Mouse (Mus musculus) CH12.LX (cell line): Measurements from ENCODE around the gene Lpo. TPM values are rescaled to one million over a fixed set of nuclear protein-coding genes. Genes with fewer than 3 reads are reported as not detected.

Source experiments
- DNase-seq: peaks from one replicate; pipeline ENCODE4 v3.0.0-alpha.2; 2013; ENCODE audit errors: extremely low read depth
- H3K27ac ChIP-seq: 2 replicates; pipeline ENCODE4 v1.5.1; 2012; ENCODE audit warnings: low read depth, mild to moderate bottlenecking, control low read depth, moderate library complexity; ENCODE audit not compliant: insufficient read depth
- H3K27me3 ChIP-seq: replicated peaks from 2 replicates; pipeline ENCODE3; 2012; ENCODE audit warnings: inconsistent platforms
- H3K36me3 ChIP-seq, 2 experiments: replicated peaks in 1 of 2; 2 replicates each; pipeline versions ENCODE3 to v1.6.1; 2012; ENCODE audit warnings: inconsistent platforms in 1 of 2, low read length in 1 of 2, mild to moderate bottlenecking in 1 of 2, mixed read lengths in 1 of 2, moderate library complexity in 1 of 2; ENCODE audit not compliant: control insufficient read depth in 1 of 2, insufficient read depth in 1 of 2
- H3K4me1 ChIP-seq, 2 experiments: 2 replicates each; pipeline ENCODE4 v1.6.1; 2012; ENCODE audit warnings: inconsistent platforms in 1 of 2, moderate library complexity in 1 of 2; ENCODE audit not compliant: insufficient read depth in 2 of 2, control insufficient read depth in 1 of 2
- H3K4me2 ChIP-seq: 2 replicates; pipeline ENCODE4 v1.6.1; 2012; ENCODE audit warnings: low read depth, mild to moderate bottlenecking, control low read depth; ENCODE audit not compliant: poor library complexity, insufficient read depth, severe bottlenecking
- H3K4me3 ChIP-seq, 3 experiments: fragments of 150-350 bp in 1 of 3; sonication (generic) in 1 of 3; replicated peaks in 1 of 3; 2 replicates each; pipeline versions ENCODE3 to v1.5.1; 2011 to 2012; ENCODE audit warnings: low read depth in 2 of 3, low read length in 2 of 3, mild to moderate bottlenecking in 2 of 3, moderate library complexity in 2 of 3, control low read depth in 1 of 3, improper control_type of control experiment in 1 of 3, inconsistent platforms in 1 of 3, mixed read lengths in 1 of 3; ENCODE audit not compliant: poor library complexity in 1 of 3
- H3K79me2 ChIP-seq: replicated peaks from 2 replicates; pipeline ENCODE4 v1.6.1; 2012; ENCODE audit warnings: mild to moderate bottlenecking, moderate library complexity; ENCODE audit not compliant: control insufficient read depth, poor library complexity, insufficient read depth, severe bottlenecking; ENCODE audit errors: extremely low read depth
- H3K9ac ChIP-seq: 2 replicates; pipeline ENCODE4 v1.6.1; 2012; ENCODE audit warnings: low read depth, mild to moderate bottlenecking, control low read depth, moderate library complexity; ENCODE audit not compliant: insufficient read depth
- H3K9me3 ChIP-seq: replicated peaks from 2 replicates; pipeline ENCODE3; 2012; ENCODE audit warnings: low read length, inconsistent platforms, mixed read lengths
- BHLHE40 ChIP-seq: IDR thresholded peaks from 2 replicates; pipeline ENCODE4 v1.6.1; 2011; ENCODE audit warnings: mild to moderate bottlenecking, low read depth, low read length, improper control_type of control experiment
- ELF1 ChIP-seq: IDR thresholded peaks from 2 replicates; pipeline ENCODE4 v1.6.1; 2014; ENCODE audit warnings: low read depth, mild to moderate bottlenecking, inconsistent platforms, low read length, improper control_type of control experiment
- EP300 ChIP-seq: IDR thresholded peaks from 2 replicates; pipeline ENCODE4 v1.6.1; 2011; ENCODE audit warnings: low read length, improper control_type of control experiment
- ETS1 ChIP-seq: conservative IDR thresholded peaks from 2 replicates; pipeline ENCODE4 v1.6.1; 2012; ENCODE audit warnings: low read depth, mild to moderate bottlenecking, inconsistent platforms, low read length, improper control_type of control experiment, moderate library complexity
- GABPA ChIP-seq: IDR thresholded peaks from 2 replicates; pipeline ENCODE4 v1.6.1; 2012; ENCODE audit warnings: low read depth, low read length, improper control_type of control experiment, inconsistent platforms; ENCODE audit not compliant: insufficient replicate concordance
- HCFC1 ChIP-seq: IDR thresholded peaks from 2 replicates; pipeline ENCODE4 v1.6.1; 2012; ENCODE audit warnings: low read depth, mild to moderate bottlenecking, inconsistent platforms, low read length, improper control_type of control experiment
- IRF4 ChIP-seq: IDR thresholded peaks from 2 replicates; pipeline ENCODE4 v1.6.1; 2014; ENCODE audit warnings: low read depth, mild to moderate bottlenecking, inconsistent platforms, low read length, improper control_type of control experiment
- JUN ChIP-seq: IDR thresholded peaks from 2 replicates; pipeline ENCODE4 v1.6.1; 2011; ENCODE audit warnings: low read depth, mild to moderate bottlenecking, low read length, improper control_type of control experiment, moderate library complexity; ENCODE audit not compliant: insufficient read depth
- NELFE ChIP-seq: IDR thresholded peaks from 2 replicates; pipeline ENCODE4 v1.6.1; 2011; ENCODE audit warnings: low read depth, low read length, improper control_type of control experiment
- POLR2AphosphoS2 ChIP-seq: IDR thresholded peaks from 2 replicates; pipeline ENCODE4 v1.6.1; 2011; ENCODE audit warnings: low read depth, low read length, improper control_type of control experiment
- RAD21 ChIP-seq: IDR thresholded peaks from 2 replicates; pipeline ENCODE4 v1.6.1; 2011; ENCODE audit warnings: low read depth, mild to moderate bottlenecking, low read length, improper control_type of control experiment, moderate library complexity
- RCOR1 ChIP-seq: conservative IDR thresholded peaks from 2 replicates; pipeline ENCODE4 v1.6.1; 2012; ENCODE audit warnings: low read depth, mild to moderate bottlenecking, inconsistent platforms, low read length, improper control_type of control experiment
- SMC3 ChIP-seq: IDR thresholded peaks from 2 replicates; pipeline ENCODE4 v1.6.1; 2011; ENCODE audit warnings: low read depth, low read length, improper control_type of control experiment
- TBP ChIP-seq: conservative IDR thresholded peaks from 2 replicates; pipeline ENCODE4 v1.6.1; 2011; ENCODE audit warnings: low read depth, low read length, improper control_type of control experiment
- ZMIZ1 ChIP-seq: IDR thresholded peaks from 2 replicates; pipeline ENCODE4 v1.6.1; 2012; ENCODE audit warnings: low read depth, mild to moderate bottlenecking, inconsistent platforms, low read length, improper control_type of control experiment
- dilution Hi-C: fragments of 300-500 bp; cut with MboI; formaldehyde crosslinking; loops from 2 replicates; pipeline ENCODE4 v1.14.3; 2020; ENCODE audit warnings: low sequenced_read_pairs; ENCODE audit not compliant: extremely low pct_unique_long_range_greater_than_20kb, extremely low pct_ligation_motif_present
- in situ Hi-C: fragments of 300-500 bp; cut with MboI; formaldehyde crosslinking; loops from 3 replicates; pipeline ENCODE4 v1.14.3; 2019; ENCODE audit warnings: low sequenced_read_pairs, low pct_ligation_motif_present, low pct_unique_long_range_greater_than_20kb, mixed read lengths
- polyA plus RNA-seq: library from polyadenylated mRNA; unstranded; fragments of >175 nt; gene quantifications from 2 replicates; pipeline ENCODE4 v1.2.1, GENCODE M21; 2012; ENCODE audit warnings: low read depth; ENCODE audit not compliant: insufficient read length
- total RNA-seq, 2 experiments: library from RNA; depleted of rRNA; stranded (reverse); fragments of 300-350 nt in 1 of 2; fragments of >200 nt in 1 of 2; gene quantifications; 2 replicates each; pipeline ENCODE4 v1.2.3; 2012 to 2014

The Lpo gene
- total and polyA plus RNA-seq, 3 experiments: not detected

DNA sequence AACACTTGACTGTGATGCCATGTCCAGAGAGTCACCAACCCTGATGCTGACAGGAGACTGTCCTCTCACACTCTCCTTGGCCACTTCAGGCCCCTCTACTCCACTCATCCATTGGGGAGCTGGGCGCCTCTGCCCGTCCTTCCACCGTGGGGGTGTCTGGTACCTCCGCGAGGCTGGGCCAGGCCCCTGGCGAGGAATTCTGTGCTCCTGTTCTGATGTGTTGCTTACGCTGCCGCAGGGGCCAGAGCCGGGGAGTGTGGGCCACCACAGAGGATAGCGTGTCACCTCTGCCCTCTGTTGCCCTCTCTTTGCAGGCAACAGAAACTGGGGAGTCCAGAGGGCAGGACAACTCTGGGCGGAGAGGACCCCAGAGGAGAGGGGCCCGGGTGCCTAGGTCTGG, 49.2 kb downstream of the Lpo start:
- no peak overlapping the region for H3K4me2 ChIP-seq

DNA sequence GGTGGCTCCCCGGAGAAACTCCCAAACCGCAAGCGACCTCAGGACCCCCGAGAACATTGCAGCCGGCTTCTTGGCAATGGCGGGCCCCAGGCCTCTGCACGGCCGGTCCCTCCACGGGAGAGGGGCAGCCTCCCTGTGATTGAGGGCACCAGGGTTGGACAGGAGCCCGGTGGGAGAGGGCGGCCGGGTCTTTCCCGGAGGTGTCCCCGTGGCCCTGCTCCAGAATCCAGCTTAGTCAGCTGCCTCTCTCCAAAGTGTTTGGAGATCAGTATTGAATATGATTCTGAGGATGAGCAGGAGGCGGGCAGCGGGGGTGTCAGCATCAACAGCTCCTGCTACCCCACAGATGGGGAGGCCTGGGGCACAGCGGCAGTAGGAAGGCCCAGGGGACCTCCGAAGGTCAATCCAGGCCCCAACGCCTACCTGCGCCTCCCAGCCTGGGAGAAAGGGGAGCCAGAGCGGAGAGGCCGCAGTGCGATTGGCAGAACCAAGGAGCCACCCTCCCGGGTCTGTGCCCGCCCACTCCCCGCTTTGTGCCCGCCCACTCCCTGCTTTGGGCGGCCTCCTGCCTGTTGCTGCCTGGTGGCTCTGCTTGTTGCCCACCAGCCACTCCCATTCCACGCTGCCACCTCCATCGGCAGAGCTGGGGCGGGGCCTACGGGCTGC, 49.9 kb downstream of the Lpo start:
- Histone ChIP-seq H3K27me3 (no peaks in the 10 kb centered on the region), H3K4me1 (no peaks in the 10 kb centered on the region), H3K27ac (no peak overlapping the region), H3K4me3 (no peak overlapping the region), H3K79me2 (no peaks in the 10 kb centered on the region), H3K36me3 (peaks cover 89 to 98% of the 10 kb centered on the region in 2 experiments), H3K4me2 (no peak overlapping the region), H3K9ac (no peak overlapping the region), H3K9me3 (no peaks in the 10 kb centered on the region)
- dilution Hi-C loops (no loop called here), in situ Hi-C loops (no loop called here)
- no peak for DNase-seq
- TF ChIP-seq TBP: no peak
- TF ChIP-seq RAD21: no peak

More for the DNA sequence above, 49.2 kb downstream of the Lpo start:
- no peak overlapping the region for H3K9ac ChIP-seq
- dilution Hi-C loops (no loop called here), in situ Hi-C loops (no loop called here)
- no peak overlapping the region for H3K27ac ChIP-seq
- H3K9me3 ChIP-seq: no peaks in the 10 kb centered on the region
- no peaks in the 10 kb centered on the region for H3K4me1 ChIP-seq
- no peaks in the 10 kb centered on the region for H3K79me2 ChIP-seq
- no peak overlapping the region for H3K4me3 ChIP-seq
- H3K27me3 ChIP-seq: no peaks in the 10 kb centered on the region
- peaks cover 89 to 98% of the 10 kb centered on the region in 2 experiments for H3K36me3 ChIP-seq
- no peak for DNase-seq
- TF ChIP-seq JUN (no peak), ZMIZ1 (no peak), EP300 (no peak), BHLHE40 (no peak), RCOR1 (no peak), ELF1 (no peak), GABPA (no peak), POLR2AphosphoS2 (no peak), HCFC1 (no peak), IRF4 (no peak), ETS1 (no peak), TBP (no peak), NELFE (no peak), SMC3 (no peak)
